In genomic region chr14:111675211-111676165, GRCm38 (mm10) we compare ENCODE assay signal across 8 mouse cellular contexts. TPM values are rescaled to one million over a fixed set of nuclear protein-coding genes. Genes with fewer than 3 reads are reported as not detected.
DNase-seq lines count a peak whose midpoint lies in the region; ATAC-seq and TF ChIP-seq lines count a peak whose summit lies in the region.

No protein-coding gene starts in this region.

- peak overlapping the region; percentile 80 for H3K4me3 ChIP-seq in gastrocnemius, adult 2 months
- H3K4me3 ChIP-seq in embryonic facial prominence, embryonic 12.5 days, result peak overlapping the region; percentile 63
- H3K4me3 ChIP-seq in hindbrain, embryonic 10.5 days, result peak overlapping the region; percentile 82
- H3K4me3 ChIP-seq in midbrain, embryonic 16.5 days (ENCODE audit: low read depth, low read length), result peak overlapping the region; percentile 94

- TF ChIP-seq CTCF in gastrocnemius, adult 2 months (IDR thresholded peaks at IDR 0.05), result no peak

- no peaks in the 10 kb centered on the region for H3K9me3 ChIP-seq in embryonic facial prominence, embryonic 12.5 days
- H3K9me3 ChIP-seq in hindbrain, embryonic 10.5 days, result no peaks in the 10 kb centered on the region
- H3K9me3 ChIP-seq in midbrain, embryonic 16.5 days (replicated peaks; ENCODE audit: control insufficient read depth, low read length, poor library complexity, severe bottlenecking), result no peaks in the 10 kb centered on the region

- peak; percentile 34 for DNase-seq in gastrocnemius, adult 2 months
- no peak for DNase-seq in gastrocnemius, adult 8-10 months (ENCODE audit: low spot score in 2 of 2)
- DNase-seq in ZHBTc4 (ENCODE audit: low read depth, low spot score), result peak; percentile 66
- DNase-seq in hindbrain, embryonic 10.5 days (ENCODE audit: low spot score), result peak; percentile 80
- peak; percentile 38 to 84 for DNase-seq in left cerebral cortex, postnatal 10 days (ENCODE audit: extremely low spot score in 1 of 2, low spot score in 2 of 2)
- no peak for DNase-seq in thymus, postnatal 36 days

- H3K27me3 ChIP-seq in embryonic facial prominence, embryonic 12.5 days, result peaks cover 20% of the 10 kb centered on the region
- peaks cover 25% of the 10 kb centered on the region for H3K27me3 ChIP-seq in hindbrain, embryonic 10.5 days (ENCODE audit: insufficient read depth, poor library complexity, severe bottlenecking)
- H3K27me3 ChIP-seq in midbrain, embryonic 16.5 days (ENCODE audit: control insufficient read depth, insufficient read depth, low read depth, low read length), result no peaks in the 10 kb centered on the region

- H3K36me3 ChIP-seq in embryonic facial prominence, embryonic 12.5 days, result no peaks in the 10 kb centered on the region
- peaks cover 16% of the 10 kb centered on the region for H3K36me3 ChIP-seq in hindbrain, embryonic 10.5 days
- peaks cover 7% of the 10 kb centered on the region; the same call in 1 of the 2 replicates for H3K36me3 ChIP-seq in midbrain, embryonic 16.5 days (ENCODE audit: control insufficient read depth, insufficient read depth, low read length)

- H3K27ac ChIP-seq in gastrocnemius, adult 2 months, result no peak overlapping the region
- peak overlapping the region; percentile 88 for H3K27ac ChIP-seq in embryonic facial prominence, embryonic 12.5 days
- H3K27ac ChIP-seq in hindbrain, embryonic 10.5 days, result peak overlapping the region; percentile 97
- peak overlapping the region; percentile 98 for H3K27ac ChIP-seq in midbrain, embryonic 16.5 days (ENCODE audit: low read length)

- ATAC-seq in embryonic facial prominence, embryonic 12.5 days (ENCODE audit: insufficient number of reproducible peaks, insufficient read depth, low FRiP score, low TSS enrichment), result peak; percentile 79
- ATAC-seq in midbrain, embryonic 16.5 days, result peak; percentile 84

- intact Hi-C loops in gastrocnemius, adult 2 months (cut with DNase I), result no loop called here
- intact Hi-C loops in left cerebral cortex, postnatal 10 days (cut with DNase I), result loop anchor here (2.0 kb wide), 1 partner anchor 527 kb away; no protein-coding TSS in a partner anchor

- H3K4me1 ChIP-seq in embryonic facial prominence, embryonic 12.5 days, result peaks cover 2% of the 10 kb centered on the region; the same call in 1 of the 2 replicates
- H3K4me1 ChIP-seq in hindbrain, embryonic 10.5 days (replicated peaks), result peaks cover 14% of the 10 kb centered on the region
- H3K4me1 ChIP-seq in midbrain, embryonic 16.5 days (ENCODE audit: control insufficient read depth, insufficient read depth, low read length), result peaks cover 4% of the 10 kb centered on the region; the same call in 1 of the 2 replicates

- H3K4me2 ChIP-seq in embryonic facial prominence, embryonic 12.5 days (replicated peaks), result peak overlapping the region; percentile 87
- H3K4me2 ChIP-seq in midbrain, embryonic 16.5 days (ENCODE audit: low read length), result peak overlapping the region; percentile 60

- WGBS in embryonic facial prominence, embryonic 12.5 days, result under 1% methylated on average over 75 of the region's 94 CpGs
- WGBS in hindbrain, embryonic 10.5 days, result under 1% methylated on average over 93 of the region's 94 CpGs
- 0% methylated on average over 65 of the region's 94 CpGs for WGBS in midbrain, embryonic 16.5 days

- peak overlapping the region; percentile 72 for H3K9ac ChIP-seq in embryonic facial prominence, embryonic 12.5 days
- H3K9ac ChIP-seq in midbrain, embryonic 16.5 days (ENCODE audit: low read depth, low read length), result peak overlapping the region; percentile 98

RNA-seq across cellular contexts. Expression of gene Slitrk5, which starts 0.6 kb away (rescaled TPM):
- under 1 TPM in 1 of 2 experiments, not detected in 1; 0.06 TPM for total RNA-seq in gastrocnemius, adult 2 months (2021)
- under 1 TPM in 3 of 4 experiments, not detected in 1; 0.05 to 0.22 (median 0.07) TPM for total RNA-seq in gastrocnemius, adult 8-10 months (2022)
- polyA plus RNA-seq in embryonic facial prominence, embryonic 12.5 days (2016; fragmentation: Nextera tagmentation; extraction: Ambion mirVana), result 11.9 and 12.2 TPM in 2 replicates
- 13.4 and 16.1 TPM in 2 replicates for polyA plus RNA-seq in hindbrain, embryonic 10.5 days (2016; fragmentation: Nextera tagmentation; extraction: Ambion mirVana)
- total RNA-seq in left cerebral cortex, postnatal 10 days (2021), result 10 to 100 TPM; 78.5 to 88.8 TPM
- 34.3 and 35.0 TPM in 2 replicates for polyA plus RNA-seq in midbrain, embryonic 16.5 days (2015; fragmentation: Nextera tagmentation; extraction: Ambion mirVana)

Comparison
In these comparisons a context has a peak if more than half of its experiments do, and no peak if none do; other contexts are left out.
1. DNase-seq: peak in gastrocnemius, adult 2 months (single experiment), ZHBTc4 (single experiment), hindbrain, embryonic 10.5 days (single experiment) and left cerebral cortex, postnatal 10 days (2 of 2); none in gastrocnemius, adult 8-10 months (0 of 2) and thymus, postnatal 36 days (0 of 2).
2. RNA of gene Slitrk5, which starts 0.6 kb away (total RNA-seq): 78.5 to 88.8 TPM in left cerebral cortex, postnatal 10 days; 0.05 to 0.22 TPM in gastrocnemius, adult 8-10 months and 0.06 TPM in gastrocnemius, adult 2 months; every median in the first group is over 10 times any median in the second.
3. Peak in every context shown above with its lines, with median percentiles within 50 percentile points of each other: H3K4me3 ChIP-seq.